Mouse (Mus musculus) heart, postnatal 10 days (tissue): ENCODE measurements around the gene Ddah2. TPM values are rescaled to one million over a fixed set of nuclear protein-coding genes. Genes with fewer than 3 reads are reported as not detected.
"Not testable (repeated sequence)": the region's sequence is repeated elsewhere in the genome, so short reads cannot be mapped to it uniquely, and the experiment has no call there.

Experiments
- DNase-seq, 2 experiments: peaks; one replicate each; pipeline ENCODE4 v3.0.0; 2021
- intact Hi-C: fragments of 180-260 bp; cut with DNase I; formaldehyde crosslinking; loops from one replicate; pipeline ENCODE4 v1.15.1; 2025
- total RNA-seq, 2 experiments: library from RNA; stranded (reverse); gene quantifications; 2 replicates each; pipeline ENCODE4 v1.2.3; 2021

Ddah2 gene
- total RNA-seq, 2 experiments from 2014 or later: 84.5 to 86.1 TPM

DNA sequence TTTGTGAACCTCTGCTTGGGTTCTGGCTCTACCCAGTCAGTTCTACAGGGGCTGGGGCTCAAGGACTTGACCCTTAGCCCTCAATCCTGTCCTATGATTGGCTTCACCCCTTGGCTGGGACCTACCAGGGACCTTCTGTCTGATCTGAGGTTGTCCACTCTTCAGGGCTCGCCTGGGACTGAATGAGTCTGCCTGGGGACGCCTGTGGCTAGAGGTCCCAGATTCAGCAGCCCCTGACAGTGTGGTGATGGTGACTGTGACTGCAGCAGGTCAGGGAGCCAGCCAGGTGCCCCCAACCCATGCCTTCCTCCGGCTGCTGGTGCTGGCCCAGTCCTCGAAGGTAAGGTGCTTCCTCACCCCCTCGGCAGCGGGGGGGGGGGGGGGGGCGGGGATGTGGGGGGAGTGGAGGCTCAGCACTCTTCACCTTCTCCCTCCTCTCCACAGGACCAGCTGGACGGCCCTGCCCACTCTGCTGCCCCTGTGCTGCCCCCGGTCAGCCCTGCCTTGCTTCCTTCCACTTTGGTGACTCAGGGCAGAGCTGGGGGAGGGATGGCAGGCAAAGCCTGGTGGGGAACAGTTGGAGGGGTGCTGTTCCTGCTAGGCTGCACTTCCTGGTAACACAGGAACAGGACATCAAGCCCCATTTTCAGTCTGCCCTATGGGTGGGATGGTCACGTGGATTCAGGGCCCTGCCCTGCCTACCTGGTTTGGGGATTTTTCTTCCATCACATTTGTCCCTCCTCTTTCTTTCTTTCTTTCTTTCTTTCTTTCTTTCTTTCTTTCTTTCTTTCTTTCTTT, 33.9 kb upstream of the Ddah2 start:
- intact Hi-C loops: no loop called here
- no peak for DNase-seq

DNA sequence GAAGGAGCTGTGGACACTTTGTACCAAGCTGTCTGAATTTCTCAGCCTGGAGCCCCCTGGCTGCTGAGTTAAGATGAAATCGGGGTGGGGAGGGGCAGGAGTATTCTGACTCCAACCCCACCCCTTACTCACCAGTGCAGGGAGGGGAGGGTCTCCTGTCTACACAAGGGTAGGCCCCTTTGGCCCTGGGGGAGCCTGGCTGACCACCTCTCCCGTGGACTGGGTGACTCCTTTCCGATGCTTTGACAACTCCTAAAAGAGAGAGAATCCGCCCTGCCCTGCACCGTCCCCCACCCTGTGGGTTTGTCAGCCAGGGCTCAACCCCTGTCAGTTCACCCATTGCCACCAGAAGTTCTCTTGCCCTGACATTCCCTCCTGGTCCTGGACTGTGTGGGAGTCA, 32.6 kb upstream of the Ddah2 start:
- intact Hi-C loops: no loop called here
- no peak for DNase-seq

DNA sequence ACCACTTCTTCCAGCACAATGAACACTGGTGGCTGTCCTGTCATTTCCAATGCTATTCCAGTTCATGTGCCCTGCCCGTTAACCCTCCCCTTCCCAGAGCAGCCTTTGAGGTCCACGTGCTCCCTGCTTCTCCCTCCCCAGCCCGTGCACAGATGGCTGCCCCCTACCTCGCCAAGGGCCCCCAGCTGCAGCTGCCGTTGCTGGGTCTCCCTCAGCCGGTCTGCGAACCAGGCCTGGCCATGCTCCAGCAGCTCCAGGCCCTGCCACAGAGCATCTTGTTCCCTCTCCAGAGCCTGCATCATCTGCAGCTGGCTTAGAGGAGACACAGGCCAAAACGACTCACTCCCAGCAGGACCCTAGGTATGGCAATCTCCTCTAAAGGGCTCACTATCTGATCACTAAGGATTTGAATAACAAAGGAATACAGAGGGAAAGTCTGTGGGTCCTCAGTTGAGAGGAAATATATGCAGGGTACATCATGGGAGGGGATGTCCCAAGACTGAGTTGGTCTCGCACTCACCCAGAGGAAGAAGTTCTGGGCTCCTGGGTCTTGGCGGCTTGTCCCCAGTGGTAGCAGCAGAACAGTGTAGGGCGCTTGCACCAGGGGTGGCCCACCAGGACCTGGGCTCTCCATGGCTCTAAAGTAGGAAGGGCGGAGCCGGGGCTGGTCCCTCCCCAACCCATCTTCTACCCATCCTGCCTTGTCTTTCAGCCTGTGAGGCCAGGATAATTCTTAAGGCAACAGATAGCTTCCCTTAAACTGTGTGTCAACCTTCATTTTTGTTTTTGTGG, 31.4 kb upstream of the Ddah2 start, which contains the start of gene Sapcd1:
Gene Sapcd1, minus strand, starts transcription at position 740 of the 792 bp plus-strand sequence.
- peak; percentile 54 to 60 for DNase-seq

DNA sequence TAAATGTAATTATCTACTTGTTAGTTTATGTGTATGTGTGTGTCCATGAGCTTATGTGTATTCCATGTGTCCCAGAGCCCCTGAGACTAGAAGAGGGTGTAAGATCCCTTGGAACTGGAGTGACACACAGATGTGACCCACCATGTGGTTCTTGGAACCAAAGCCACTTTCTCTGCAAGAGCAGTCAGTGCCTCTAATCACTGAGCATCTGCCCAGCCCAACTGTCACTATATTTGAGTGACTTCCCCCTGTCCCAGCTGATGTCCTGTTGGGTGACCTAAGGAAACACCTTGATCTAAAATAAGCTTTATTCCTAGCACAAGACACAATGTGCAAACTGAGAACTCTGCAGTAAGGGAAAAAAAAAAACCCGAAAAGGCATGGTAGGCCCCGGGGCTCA, 30.5 kb upstream of the Ddah2 start:
- intact Hi-C loops: loop anchor here (2.0 kb wide), 1 partner anchor 16 kb away; no protein-coding TSS in a partner anchor
- DNase-seq: no peak

More for the DNA sequence above, 31.4 kb upstream of the Ddah2 start, which contains the start of gene Sapcd1:
- intact Hi-C loops: loop anchor here (2.0 kb wide), 1 partner anchor 17 kb away; no protein-coding TSS in a partner anchor

DNA sequence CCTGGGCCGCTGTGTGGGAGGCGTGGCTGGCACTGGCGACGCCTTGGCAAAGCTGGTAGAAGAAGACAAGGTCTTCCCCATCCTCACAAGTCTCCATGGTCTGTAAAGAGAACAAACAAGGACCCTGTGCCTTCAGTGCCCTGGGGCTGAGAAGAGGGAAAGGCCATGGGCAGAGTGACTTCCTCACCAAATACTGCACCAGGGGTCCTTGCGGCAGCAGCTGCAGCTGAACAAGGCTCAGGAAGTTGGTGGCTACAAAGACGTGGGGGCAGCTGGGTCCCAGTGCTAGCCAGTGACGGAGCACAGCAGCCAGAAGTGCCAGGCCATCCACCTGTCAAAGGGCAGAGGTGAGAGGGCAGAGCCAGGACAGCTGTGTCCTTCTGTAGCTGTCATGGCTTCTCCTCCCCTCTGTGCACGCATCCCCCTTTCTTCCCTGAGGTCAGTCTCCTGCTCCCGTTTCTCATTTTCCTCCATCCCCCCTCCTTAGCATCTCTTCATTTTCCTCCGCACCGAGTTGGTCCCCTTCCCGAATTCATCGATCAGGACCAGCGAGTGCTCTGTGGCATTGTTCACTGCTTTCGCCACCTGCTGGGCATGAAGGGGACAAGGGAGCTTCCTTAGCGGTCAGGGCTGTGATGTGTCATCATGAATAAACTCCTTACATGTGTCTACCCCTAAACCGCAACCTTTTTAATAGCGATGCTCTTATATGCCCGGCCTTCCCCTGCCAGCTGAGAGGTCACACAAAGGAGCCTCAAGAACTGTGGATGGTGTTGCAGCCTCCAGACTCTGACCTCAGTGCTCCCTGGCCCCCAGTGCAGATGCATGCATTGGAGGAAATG, 28.9 kb upstream of the Ddah2 start:
- no peak for DNase-seq
- intact Hi-C loops: loop anchor here (2.0 kb wide), 1 partner anchor 15 kb away; no protein-coding TSS in a partner anchor

DNA sequence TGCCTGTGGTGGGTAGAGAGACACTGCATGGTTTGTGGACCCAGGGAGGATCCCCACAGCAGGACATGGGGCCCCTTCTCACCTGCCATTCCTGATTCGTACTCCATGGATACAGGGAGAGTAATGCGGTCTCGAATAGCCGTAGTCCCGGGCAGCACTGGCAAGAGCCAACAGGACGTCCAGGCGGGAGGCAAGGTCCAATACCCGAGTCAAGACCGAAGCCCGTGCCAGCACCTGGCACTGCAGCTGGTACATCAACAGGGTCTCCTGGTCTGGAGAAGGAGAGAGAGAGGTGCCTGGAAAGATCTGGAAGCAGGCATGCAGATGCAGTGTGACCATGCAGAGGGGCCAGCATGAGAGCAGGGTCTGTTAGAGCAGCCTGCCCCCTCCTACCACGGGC, 27.6 kb upstream of the Ddah2 start:
- intact Hi-C loops: no loop called here

DNA sequence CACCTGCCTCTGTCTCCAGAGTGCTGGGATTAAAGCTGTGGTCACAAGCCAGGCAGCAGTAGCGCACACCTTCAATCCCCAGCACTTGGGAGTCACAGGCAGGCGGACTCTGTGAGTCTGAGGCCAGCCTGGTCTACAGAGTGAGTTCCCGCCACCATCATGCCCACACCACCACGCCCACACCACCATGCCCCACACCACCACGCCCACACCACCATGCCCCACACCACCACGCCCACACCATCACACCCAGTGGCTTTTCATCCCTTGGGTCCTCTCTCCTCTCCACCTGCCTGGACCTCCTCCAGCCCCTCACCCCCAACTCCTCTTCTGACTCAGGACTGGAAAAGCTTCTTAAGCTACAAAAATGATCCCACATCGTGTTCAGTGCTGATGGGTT, 27.0 kb upstream of the Ddah2 start:
- intact Hi-C loops: no loop called here
- no peak for DNase-seq

More for the DNA sequence above, 27.6 kb upstream of the Ddah2 start:
- no peak for DNase-seq

DNA sequence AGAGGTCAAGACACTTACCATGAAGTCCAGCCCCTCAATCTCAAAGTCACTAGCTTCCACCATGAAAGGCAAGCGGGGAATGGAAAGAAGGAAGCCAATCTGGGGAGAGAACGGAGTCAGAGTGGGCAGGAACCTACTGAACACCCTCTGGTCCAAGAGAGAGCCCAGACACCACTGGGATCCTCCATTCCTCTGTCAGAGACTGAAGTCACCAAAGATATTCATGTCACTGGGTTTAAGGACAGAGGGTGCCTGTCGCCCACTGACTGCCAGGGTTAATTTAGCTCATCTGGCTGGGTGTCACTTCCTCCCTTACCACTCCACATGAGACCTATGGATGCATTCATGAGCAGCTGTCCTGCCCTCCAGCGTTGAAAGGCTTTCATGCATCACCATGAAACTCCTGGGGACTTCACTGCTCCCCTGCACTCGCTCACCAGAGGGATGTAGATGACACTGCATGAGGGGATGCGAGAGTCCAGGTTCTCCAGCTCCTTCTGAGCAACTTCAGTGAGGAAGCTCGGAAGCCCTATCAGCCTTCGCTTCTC, 26.4 kb upstream of the Ddah2 start:
- no peak for DNase-seq
- intact Hi-C loops: no loop called here

DNA sequence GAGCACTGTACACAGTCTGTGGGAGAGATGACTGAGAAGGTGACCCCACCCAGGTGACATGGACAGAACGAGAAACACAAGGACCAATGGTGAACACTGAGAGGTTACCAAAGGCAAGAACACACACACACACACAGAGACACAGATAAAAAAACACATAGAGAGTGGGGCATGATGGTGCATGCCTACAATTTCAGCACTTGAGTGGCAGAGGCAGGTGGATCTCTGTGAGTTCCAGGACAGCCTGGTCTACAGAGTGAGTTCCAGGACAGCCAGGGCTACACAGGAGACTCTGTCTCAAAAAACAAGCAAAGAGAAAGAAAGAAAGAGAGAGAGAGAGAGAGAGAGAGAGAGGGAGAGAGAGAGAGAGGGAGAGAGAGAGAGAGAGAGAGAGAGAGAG, 25.1 kb upstream of the Ddah2 start:
- DNase-seq, intact Hi-C loops: not testable (repeated sequence)

DNA sequence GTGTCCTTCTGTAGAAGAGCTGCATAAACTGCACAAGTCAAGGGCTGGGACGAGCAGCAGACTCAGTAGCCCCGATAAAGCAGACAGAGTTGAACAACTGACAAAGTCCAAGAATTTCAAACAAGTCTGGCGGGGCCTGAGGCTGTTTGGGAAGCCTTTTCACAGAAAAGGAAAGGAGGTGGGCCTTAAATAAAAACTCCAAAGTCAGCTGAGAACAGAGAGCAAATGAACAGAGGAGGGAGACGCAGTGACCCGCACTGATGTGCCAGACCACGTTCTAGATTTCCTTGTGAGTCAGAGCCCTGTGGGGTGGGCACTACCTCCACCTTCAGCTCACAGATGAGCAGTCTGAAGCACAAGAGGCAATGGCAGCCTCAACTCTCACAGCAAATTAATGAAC, 23.9 kb upstream of the Ddah2 start:
- intact Hi-C loops: no loop called here
- DNase-seq: no peak

DNA sequence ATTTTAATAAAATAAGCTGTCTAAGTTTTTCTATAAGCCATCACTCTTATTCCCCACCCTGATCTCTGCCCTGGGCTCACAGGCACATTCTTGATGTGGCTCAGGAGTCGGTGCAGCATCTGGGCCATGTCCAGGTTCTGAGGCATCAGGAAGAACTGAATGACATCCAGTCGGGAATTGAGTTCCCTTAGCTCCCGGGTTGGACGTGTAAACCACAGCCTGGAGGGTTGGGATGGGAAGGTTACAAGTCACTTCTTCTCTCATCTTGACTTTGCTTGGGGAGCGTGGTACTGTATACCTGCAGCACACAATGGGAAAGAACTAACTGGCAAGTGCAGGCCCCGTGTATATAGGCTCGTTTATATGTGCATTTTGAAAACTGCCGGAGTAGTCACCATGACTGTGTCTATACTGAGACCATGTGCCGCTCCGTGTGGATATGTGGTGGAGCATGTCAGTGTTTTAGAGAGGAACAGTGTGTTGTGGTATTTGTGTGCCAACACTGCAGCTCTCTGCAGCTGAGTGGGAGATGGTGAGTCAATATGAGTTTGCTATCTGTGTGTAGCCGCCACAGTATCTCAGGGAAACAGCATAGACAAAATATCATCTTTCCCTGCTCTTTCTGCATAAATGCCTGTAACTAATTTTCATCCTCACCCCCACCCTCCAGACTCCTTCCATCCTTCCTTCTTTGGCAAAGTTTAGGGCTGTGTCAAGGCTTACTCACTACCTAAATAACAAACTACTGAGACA, 19.5 kb upstream of the Ddah2 start:
- intact Hi-C loops: no loop called here

DNA sequence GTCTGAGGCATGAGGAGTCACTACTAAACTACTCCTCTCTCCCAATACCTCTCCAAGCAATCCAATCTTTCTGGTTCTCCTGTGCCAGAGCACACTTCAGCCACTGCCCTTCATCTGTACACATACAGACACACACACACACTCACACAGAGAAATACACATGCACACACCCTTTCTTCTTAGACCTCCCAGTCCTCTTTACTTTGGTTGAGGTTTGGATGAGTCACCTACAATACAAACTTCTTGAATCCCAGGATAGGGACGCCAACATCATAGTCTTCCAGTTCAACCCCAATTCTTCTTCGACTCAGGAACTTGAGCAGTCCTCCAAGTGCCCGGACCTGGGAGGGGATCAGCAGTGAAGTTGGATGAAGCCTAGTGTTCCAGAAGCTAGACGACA, 15.0 kb upstream of the Ddah2 start:
- DNase-seq: peak in 1 of 2 experiments; percentile 1
- intact Hi-C loops: loop anchor here (2.0 kb wide), 1 partner anchor 15 kb away; the partner anchor contains the start of gene Sapcd1

More for the DNA sequence above, 19.5 kb upstream of the Ddah2 start:
- DNase-seq: no peak

DNA sequence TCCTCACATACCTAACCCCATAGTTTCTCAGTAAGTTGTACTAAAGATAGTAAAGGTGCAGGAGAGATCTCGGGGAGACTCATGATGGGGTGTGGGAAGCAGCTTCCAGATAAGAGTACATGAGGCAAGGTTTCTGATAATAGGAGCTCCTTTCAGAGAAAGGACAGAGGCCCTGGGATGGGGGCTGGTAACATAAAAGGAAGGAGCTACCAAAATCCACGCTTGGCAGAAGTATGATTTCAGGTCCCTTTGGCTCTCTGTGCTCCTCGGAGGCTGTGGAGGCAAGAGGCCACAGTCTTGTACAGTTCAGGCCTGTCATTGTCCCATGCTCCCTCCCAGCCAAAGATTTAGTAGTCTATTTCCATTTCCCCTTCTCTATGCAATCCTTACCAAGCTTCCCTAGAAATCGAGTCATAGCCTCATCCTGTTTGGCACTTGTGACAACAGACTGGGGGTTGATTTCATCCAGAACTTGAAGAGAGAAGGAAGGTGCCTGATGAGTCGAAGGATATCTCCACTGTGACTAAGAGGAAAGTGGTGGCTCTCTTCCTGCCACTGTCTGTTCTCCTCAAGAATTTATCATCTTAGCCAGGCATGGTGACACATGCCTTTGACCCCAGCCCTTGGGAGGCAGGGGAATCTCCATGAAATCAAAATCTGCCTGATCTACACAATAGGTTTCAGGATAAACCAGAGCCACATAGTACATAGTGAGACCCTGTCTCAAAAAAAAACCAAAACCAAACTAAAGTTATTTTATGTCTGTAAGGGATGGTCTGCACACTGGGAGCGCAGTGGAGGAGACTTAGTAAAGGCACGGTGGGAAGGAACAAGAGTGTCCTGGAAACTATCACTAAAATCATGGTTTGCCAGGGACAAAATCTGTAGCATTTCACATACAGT, 13.7 kb upstream of the Ddah2 start:
- no peak for DNase-seq
- intact Hi-C loops: loop anchor here (2.0 kb wide), 1 partner anchor 16 kb away; the partner anchor contains the start of gene Sapcd1

DNA sequence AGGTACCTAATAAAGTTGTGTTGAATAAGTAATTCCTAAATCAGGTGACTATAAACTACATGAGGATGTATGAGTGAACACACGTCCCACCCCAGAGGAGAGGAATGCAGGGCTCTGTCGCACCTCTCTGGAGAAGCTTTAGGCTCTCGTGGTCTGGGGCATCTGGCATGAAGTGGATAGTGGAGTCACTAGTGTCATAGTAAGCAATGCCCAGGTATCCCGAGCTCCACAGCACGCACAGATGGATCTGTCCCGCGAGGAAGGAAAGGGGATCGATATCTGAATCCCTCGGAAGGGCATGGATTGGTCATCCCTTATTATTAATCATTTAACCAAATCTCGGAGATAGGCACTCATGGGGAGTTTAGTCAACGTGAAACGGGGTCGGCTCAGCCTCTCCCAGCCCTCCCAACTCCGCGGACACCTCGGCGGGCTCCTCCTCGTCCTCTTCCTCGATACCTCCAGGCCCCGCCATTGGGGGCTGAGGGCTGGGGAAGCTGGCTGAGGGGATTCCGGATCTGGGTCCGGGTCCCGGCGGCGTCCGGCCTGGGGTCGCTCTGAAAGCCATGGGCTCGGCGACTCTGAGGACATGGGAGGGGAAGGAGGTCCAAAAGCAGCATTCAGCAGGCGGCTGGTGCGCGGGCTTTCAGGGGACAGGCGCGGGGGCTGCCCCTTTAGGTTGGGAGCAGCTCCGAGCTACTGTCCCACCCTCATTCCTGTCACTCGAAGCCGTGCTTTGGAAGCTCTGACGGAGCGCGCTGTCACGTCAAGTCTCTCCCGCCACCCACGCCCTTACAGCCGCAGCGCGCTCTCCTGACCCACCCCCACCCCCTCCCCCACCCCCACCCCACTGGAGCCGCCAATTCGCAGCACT, 12.8 kb upstream of the Ddah2 start:
- no peak for DNase-seq
- intact Hi-C loops: loop anchor here (2.0 kb wide), 1 partner anchor 17 kb away; the partner anchor contains the start of gene Sapcd1

DNA sequence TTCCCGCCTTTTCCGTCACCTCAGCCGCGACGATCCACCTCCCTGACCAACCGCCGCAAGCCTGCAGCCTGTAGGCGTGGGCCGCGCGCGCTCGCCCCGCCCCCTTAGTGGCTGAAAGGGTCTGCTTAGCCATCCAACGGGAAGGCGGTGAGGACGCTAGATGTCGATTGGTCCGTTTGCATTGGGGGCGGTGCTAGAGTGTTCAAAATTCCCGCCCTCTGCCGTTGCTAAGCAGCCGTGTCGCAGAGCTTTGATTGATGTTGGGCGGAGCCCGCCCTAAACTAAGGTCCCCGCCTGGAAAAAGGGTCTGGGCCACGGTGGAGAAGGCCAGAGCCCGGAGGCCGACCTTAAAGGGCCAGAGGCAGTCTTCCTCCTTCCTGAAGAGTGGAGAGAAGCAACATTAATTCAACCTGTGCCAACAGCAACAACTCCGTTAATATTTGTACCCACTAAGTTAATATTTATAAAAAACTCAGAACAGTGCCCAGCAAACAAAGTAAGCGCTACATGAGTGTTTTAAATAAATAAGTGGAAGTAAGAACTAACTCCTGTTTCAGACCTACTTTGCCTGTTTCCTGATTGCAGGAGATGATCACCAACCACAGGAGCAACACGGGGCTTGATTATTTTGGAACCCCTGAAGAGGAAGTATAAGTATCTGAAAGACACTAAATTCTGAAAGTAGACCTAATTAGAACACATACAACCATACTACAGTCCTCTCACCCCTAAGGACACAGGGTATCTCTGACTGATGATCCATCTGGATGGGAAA, 12.0 kb upstream of the Ddah2 start, which contains the start of gene Msh5:
Gene Msh5, minus strand, starts transcription at position 65 of the 775 bp plus-strand sequence.
- DNase-seq: peak; percentile 99
- intact Hi-C loops: no loop called here

DNA sequence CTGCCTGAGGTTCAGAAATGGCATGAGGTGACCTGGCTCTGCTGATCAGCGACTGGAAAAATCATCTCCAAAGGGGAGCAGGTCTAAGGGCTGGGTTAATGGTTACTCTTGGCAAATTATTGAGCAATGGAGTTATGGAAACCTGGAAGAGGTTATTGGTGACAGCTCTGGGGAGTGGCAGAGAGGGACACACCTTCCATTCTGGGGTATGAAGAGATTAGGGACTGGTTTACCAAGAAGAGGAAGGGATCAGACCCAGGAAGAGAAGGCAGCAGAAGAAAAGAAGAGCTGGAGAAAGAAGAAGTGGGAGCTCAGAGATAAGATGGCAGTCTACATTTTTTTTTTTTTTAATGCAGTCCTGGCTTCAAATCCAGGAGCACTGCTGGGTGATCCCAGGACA, 11.1 kb upstream of the Ddah2 start:
- intact Hi-C loops: no loop called here
- no peak for DNase-seq
